Mouse (Mus musculus): ENCODE measurements around the gene Tmem184b.
A peak's percentile ranks its signal among the peaks of the same experiment; 100 is the strongest.

Tmem184b gene

DNA sequence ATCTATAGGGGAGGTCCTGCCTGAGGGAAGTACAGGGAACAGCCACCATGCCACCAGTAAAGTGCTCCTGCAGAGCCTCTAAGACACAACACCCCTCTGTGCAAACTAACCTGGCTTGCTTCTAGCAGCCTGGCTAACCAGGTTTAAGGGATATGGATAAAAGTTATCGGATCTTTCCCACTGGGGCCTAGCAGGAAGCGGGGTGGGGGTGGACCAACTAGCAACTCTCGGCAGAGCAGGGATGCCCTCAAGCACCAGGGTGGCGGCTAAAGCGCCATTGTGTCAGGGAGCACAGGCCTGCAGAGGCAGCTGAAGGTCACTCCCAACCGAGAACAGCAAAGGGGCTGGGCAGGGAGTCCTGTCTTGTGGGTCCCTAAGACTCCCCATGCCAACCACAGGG lies 39.2 kb downstream of the Tmem184b start:
- DNase-seq: no peak

- no peak for DNase-seq
Observed at GRCm38 (mm10) chr15:79361023-79361422, 42.3 kb downstream of the Tmem184b start.

- DNase-seq: no peak
Observed at GRCm38 (mm10) chr15:79360371-79360770, 43.0 kb downstream of the Tmem184b start.

GRCm38 (mm10) chr15:79359954-79360353 lies 43.4 kb downstream of the Tmem184b start:
- DNase-seq: peak; percentile 59

GRCm38 (mm10) chr15:79357974-79358690 lies 45.2 kb downstream of the Tmem184b start:
- no peak for DNase-seq

GRCm38 (mm10) chr15:79357036-79357911 lies 46.1 kb downstream of the Tmem184b start:
- DNase-seq: peak; percentile 70

DNA sequence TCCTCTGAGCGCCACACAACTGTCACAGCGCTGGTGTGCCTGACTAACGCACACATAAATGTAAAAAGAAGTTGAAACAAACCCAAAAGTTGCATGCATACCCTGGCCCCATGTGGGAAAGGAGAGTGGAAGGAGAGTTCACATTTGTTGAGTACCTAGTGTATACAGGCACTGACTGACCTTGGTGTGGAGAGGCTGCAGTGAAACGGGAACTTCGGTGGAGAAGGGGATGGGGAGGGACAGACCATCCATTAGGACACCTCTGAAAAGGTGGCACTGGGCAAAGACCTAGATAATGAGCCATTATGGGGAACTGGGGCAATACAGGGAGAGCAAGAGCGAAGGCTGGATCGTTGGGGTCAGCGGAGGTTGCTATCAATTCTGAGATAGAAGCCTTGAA lies 46.9 kb downstream of the Tmem184b start:
- DNase-seq: no peak

GRCm38 (mm10) chr15:79354619-79355018 lies 48.8 kb downstream of the Tmem184b start:
- DNase-seq: no peak

GRCm38 (mm10) chr15:79353690-79354305 lies 49.6 kb downstream of the Tmem184b start:
- no peak for DNase-seq

- DNase-seq: no peak
Observed at GRCm38 (mm10) chr15:79352479-79352878, 50.9 kb downstream of the Tmem184b start.

GRCm38 (mm10) chr15:79351331-79351767 lies 52.0 kb downstream of the Tmem184b start:
- peak; percentile 54 for DNase-seq

- DNase-seq: no peak
Observed at GRCm38 (mm10) chr15:79350866-79351265, 52.5 kb downstream of the Tmem184b start.

DNA sequence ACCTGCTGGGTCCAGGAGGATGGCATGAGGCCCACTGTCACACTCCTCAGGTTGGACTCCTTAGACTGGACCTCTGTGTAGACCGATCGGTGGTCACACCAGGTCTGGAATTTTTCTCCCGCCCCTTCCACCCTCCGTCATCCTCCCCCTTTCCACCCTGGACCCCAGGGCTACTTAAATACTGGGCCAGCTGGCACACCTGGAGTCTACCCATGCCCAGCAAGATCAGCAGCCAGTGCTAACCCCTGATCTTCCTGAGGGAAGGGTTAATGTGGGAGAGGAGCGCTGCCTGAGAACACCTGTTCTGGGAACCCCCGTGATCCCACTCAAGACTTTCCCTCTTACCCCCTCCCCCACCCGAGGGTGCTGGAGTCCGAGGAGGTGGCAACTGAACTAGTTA lies 54.7 kb downstream of the Tmem184b start:
- no peak for DNase-seq

DNA sequence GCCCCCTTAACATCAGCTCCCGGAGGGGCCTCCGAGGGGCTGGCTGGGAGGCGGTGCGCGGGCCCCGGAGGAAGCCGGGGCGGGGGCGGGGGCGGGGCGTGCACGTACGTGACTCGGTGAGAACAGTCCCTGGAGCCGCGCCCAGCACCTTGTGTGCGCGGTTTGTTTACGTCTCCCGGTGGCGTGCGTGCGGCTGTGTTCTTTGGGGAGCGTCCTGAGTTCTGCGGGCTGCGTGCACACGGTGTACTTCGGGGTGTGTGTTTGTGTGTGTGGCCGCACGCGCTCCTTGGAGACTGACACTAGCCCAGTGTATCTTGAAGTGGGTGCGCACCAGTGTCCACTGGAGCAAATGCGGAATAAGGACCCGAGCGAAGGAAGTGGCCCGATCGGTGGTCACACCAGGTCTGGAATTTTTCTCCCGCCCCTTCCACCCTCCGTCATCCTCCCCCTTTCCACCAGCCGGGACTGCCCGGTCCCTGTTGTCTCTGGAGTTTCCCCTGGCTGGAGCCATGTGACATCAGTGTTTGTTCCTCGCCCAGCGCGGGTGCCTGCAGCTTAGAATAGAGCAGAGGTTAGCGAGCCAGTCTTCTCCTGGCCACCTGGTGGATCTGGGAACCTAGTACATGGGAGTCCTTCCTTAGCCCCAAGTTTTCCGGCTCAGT lies 55.4 kb downstream of the Tmem184b start:
- DNase-seq: peak; percentile 79

DNA sequence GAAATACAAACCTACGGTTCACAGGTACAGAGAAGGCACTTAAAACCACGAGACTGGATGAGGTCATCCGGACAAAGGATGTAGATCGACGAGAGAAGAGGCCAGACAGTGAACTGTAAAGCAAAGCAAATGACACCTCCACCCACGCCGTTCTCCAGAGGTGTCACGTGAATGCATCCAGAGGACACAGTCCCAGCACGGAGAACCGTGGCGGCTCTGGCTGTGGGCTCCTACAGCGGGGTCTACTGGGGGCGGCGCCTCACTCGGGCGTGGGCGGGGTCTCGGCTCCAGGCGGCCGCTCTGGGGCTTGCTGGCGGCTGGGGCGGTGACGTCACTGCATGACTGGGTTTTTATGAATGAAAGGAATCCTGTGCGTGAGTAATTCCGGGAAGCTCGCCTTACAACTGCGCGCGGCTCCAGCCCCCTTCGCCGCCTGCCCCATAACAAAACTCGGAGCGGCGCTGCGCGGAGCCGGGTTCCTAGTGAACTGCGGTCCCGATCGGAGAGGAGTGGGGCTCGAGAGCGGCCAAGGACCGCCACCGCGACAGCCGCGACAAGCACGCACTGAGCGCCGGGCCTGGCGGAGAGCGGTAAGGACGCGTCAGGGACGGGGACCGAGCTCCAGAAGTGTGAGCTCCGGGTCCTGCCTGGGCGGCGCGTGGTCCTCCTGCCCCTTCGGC lies 56.1 kb downstream of the Tmem184b start:
- peak; percentile 89 for DNase-seq

GRCm38 (mm10) chr15:79346051-79346793 lies 57.1 kb downstream of the Tmem184b start, which contains the start of gene Maff:
Gene Maff (plus strand): TSS chr15:79346621.
- peak; percentile 8 for DNase-seq

GRCm38 (mm10) chr15:79344627-79345026 lies 58.7 kb downstream of the Tmem184b start:
- no peak for DNase-seq

GRCm38 (mm10) chr15:79342641-79343337 lies 60.6 kb downstream of the Tmem184b start:
- DNase-seq: no peak

DNA sequence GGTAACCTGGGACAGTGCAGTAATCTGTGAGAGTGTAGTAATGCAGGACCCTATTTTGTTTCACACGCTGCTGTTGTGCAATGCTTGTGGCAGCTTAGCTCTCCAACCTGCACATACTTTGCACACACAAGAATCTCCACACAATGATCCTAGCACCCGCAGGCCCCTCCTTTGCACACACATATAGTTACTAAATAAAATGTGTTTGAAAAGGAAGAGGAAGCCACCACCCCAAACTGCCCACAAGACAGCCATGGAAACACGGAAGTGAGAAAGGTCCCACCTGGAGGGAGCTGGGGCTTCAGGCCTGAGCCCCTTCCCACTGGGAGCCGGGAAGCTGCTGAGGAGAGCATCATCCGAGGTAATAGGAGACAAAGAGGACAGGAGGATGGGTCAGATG lies 64.4 kb downstream of the Tmem184b start:
- no peak for DNase-seq

GRCm38 (mm10) chr15:79335061-79335655 lies 68.2 kb downstream of the Tmem184b start:
- no peak for DNase-seq
